Mouse (Mus musculus): ENCODE data around the gene Eif3l. TPM values are rescaled to one million over a fixed set of nuclear protein-coding genes. Genes with fewer than 3 reads are reported as not detected.

Gene Eif3l
- 90.8 and 101 TPM in 2 replicates for polyA plus RNA-seq (2021; fragmentation: Nextera tagmentation)
- long read RNA-seq, experiment 1, transcript Eif3l-201 (13 exons, 1,942 nt): major isoform, 571 of 624 reads
- long read RNA-seq, experiment 1, partial matches to known transcripts: 28 of 624 reads
- long read RNA-seq, experiment 1, other reads (novel, unspliced or antisense): 22 of 624 reads
- long read RNA-seq, experiment 2, transcript Eif3l-201 (13 exons, 1,942 nt): major isoform, 92 of 115 reads
- long read RNA-seq, experiment 2, partial matches to known transcripts: 20 of 115 reads
- long read RNA-seq, experiment 2, other reads (novel, unspliced or antisense): 1 of 115 reads

GRCm38 (mm10) chr15:79074913-79075532 is at the start of gene Eif3l:
TSS of gene Eif3l (plus strand) at chr15:79075179.

GRCm38 (mm10) chr15:79028237-79028738 is 46.7 kb upstream of the Eif3l start, which contains the start of gene H1f0:
TSS of gene H1f0 (plus strand) at chr15:79028450.

DNA sequence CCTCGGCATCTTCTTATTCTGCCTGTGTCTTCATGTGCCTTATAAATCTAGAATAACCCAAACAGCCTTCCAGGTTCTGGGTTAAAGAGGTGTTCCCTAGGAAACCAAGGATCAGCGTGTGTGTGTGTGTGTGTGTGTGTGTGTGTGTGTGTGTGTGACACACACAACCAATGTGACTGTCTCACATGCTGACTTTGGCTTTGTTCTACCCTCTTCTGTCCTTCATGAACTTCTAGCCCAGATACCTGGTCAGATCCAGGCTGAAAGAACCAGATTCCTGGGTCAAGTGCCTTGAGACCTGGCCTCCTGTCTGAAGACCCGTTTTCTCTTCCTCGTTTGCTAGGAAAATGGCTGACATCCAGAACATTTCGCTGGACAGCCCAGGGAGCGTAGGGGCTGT is 33.4 kb upstream of the Eif3l start, which contains the start of gene Galr3:
Galr3 (plus strand) TSS at position 301 of the 400 bp plus-strand sequence.

DNA sequence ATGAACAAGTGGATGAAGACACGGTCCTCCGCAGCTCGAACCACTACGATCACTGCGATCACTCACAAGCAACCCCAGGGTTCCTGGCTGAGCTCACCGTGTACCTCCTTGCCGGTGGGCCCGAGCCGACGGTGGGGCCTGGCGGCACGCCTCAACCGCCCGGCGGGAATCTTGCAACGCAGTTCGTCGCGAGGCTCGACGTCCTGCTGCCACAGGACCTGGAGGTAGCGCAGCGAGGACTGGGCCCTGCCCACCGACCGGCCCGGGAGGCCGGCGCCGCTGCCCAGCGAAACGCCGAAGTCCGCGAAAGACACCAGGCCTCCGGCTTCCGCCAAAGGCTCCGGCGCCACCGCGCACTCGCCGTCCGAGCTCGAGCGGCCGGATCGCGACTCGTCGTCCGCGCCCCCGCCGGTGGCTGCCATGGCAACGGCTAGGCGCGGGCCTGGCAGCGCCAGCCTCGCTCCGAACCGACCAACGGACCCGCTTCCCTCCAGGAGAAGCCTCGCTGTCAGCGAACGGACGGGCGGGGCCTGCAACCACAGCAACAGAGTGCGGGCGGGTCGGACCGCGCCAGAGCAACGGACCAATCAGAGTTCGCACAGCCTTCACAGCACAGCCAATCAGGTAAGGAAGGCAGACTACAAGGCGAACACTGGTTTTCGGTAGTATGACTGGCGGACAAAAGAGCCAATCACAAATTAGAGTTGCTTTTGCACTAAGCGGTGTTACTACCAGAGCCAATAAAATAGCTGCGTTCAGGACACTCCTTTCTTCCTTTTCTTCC is 12.4 kb upstream of the Eif3l start, which contains the start of gene Ankrd54:
Ankrd54 (minus strand) TSS at position 518 of the 784 bp plus-strand sequence.

DNA sequence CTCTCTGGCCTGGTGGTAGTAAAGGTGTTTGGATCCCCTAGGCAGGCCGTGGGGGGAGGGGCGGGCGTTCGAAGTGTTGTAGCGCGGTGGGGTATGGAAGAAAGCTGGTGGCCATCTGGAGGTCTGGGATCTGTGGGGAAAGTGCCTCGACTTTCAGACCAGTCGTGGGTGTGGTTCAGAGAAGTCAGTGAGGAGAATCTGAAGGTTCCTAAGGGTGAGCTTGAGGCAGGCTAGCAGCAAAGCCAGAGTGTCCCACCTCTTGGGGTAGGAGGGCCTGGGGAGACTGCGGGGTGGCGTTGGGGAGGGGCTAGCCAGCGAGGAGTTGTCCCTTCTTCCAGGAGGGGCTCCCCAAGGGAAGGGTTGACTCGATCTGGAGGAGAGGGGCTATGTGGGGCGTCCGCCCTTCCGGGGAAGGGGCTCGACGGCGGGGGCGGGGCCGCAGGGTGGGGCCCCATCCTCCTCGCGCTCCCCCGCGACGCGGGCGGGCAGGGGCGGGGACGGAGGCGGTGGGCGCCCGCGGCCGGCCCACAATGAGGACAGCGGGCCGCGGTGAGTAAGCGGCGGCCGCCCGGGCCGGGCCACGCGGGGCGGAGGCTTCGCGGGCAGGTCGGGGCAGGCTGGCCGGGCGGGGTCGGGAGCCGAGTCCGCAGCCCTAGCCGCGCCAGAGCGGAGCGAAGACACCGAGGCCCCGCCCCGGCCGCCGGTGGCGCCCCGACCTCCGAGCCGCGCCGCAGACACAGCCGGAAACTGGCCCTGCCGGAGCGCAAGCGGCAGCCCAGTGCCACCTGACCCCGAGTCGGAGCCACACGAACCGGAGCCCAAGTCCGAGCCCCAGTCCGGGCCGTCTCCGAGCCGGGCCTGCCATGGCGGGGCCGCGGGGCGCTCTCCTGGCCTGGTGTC is 33.7 kb downstream of the Eif3l start, which contains the start of gene Micall1:
Micall1 (plus strand) TSS at position 478 of the 900 bp plus-strand sequence.

DNA sequence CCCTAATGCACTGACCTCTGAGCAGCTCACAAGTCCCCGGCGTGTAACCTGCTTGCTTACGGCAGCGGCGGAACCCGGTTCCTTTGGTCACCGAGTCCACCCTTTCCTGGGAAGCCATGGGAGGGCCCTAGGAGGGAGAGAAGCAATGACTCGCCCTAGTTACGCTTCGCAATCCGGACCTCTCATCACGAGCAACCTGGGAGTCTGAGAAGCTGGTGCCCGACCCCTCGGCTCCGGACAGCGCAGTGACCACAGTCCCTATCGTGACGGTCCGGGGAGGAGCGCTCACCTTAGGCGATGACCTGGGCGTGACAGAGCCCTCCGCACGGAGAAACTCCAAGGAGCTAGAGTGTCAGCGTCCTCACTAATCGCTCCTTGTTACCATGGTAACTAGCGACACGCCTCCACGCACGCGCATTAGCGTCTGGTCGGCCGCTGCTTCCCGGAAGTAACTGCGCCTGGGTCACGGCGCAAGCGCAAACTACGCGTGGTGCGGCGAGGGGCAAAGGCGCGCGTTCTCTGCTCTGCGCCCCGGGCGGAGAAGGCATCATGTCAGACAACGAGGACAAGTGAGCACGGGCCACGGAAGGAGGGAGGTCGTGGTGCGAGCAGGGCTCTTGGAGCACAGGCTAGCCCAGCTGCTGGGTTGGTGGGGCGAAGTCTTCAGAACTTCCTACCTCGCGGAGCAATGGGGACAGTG is 66.0 kb downstream of the Eif3l start, which contains the start of the genes Polr2f and 1700088E04Rik:
Polr2f (plus strand) TSS at position 144 of the 700 bp plus-strand sequence.
1700088E04Rik (minus strand) TSS at position 388 of the 700 bp plus-strand sequence.

Other genes starting within 250 kb of the Eif3l start
- 16.2 and 25.4 TPM in 2 replicates for gene Cdc42ep1, start 232.6 kb upstream of the Eif3l start, polyA plus RNA-seq (2021; fragmentation: Nextera tagmentation)
- 0.36 and 0.77 TPM in 2 replicates for gene Lgals2, start 219.7 kb upstream of the Eif3l start, polyA plus RNA-seq (2021; fragmentation: Nextera tagmentation)
- gene Gga1, start 198.0 kb upstream of the Eif3l start, polyA plus RNA-seq (2021; fragmentation: Nextera tagmentation): 5.6 and 30.0 TPM in 2 replicates
- 0.13 and 0.29 TPM in 2 replicates for gene Gm49510, start 175.5 kb upstream of the Eif3l start, polyA plus RNA-seq (2021; fragmentation: Nextera tagmentation)
- gene Sh3bp1, start 175.4 kb upstream of the Eif3l start, polyA plus RNA-seq (2021; fragmentation: Nextera tagmentation): 3.0 and 5.8 TPM in 2 replicates
- gene Pdxp, start 161.3 kb upstream of the Eif3l start, polyA plus RNA-seq (2021; fragmentation: Nextera tagmentation): 65.2 and 218 TPM in 2 replicates
- 87.8 and 99.7 TPM in 2 replicates for gene Lgals1, start 148.5 kb upstream of the Eif3l start, polyA plus RNA-seq (2021; fragmentation: Nextera tagmentation)
- 51.6 and 60.7 TPM in 2 replicates for gene Nol12, start 140.2 kb upstream of the Eif3l start, polyA plus RNA-seq (2021; fragmentation: Nextera tagmentation)
- gene Triobp, start 127.5 kb upstream of the Eif3l start, polyA plus RNA-seq (2021; fragmentation: Nextera tagmentation): 3.9 and 5.3 TPM in 2 replicates
- gene H1f0, start 46.7 kb upstream of the Eif3l start, polyA plus RNA-seq (2021; fragmentation: Nextera tagmentation): 61.5 and 63.8 TPM in 2 replicates
- gene Galr3, start 33.3 kb upstream of the Eif3l start, polyA plus RNA-seq (2021; fragmentation: Nextera tagmentation): 0.16 and 0.34 TPM in 2 replicates
- gene Ankrd54, start 12.3 kb upstream of the Eif3l start, polyA plus RNA-seq (2021; fragmentation: Nextera tagmentation): 22.1 and 28.1 TPM in 2 replicates
- 2.9 and 6.4 TPM in 2 replicates for gene Micall1, start 33.7 kb downstream of the Eif3l start, polyA plus RNA-seq (2021; fragmentation: Nextera tagmentation)
- 149 and 159 TPM in 2 replicates for gene Polr2f, start 65.8 kb downstream of the Eif3l start, polyA plus RNA-seq (2021; fragmentation: Nextera tagmentation)
- 16.3 and 16.6 TPM in 2 replicates for gene 1700088E04Rik, start 66.1 kb downstream of the Eif3l start, polyA plus RNA-seq (2021; fragmentation: Nextera tagmentation)
- gene Sox10, start 90.1 kb downstream of the Eif3l start, polyA plus RNA-seq (2021; fragmentation: Nextera tagmentation): 6.5 and 34.2 TPM in 2 replicates
- 19.2 and 25.6 TPM in 2 replicates for gene Pick1, start 154.0 kb downstream of the Eif3l start, polyA plus RNA-seq (2021; fragmentation: Nextera tagmentation)
- 0.15 and 0.39 TPM in 2 replicates for gene Gm49486, start 154.2 kb downstream of the Eif3l start, polyA plus RNA-seq (2021; fragmentation: Nextera tagmentation)
- 0.30 TPM in 1 of 2 replicates, not detected in the other for gene Slc16a8, start 179.6 kb downstream of the Eif3l start, polyA plus RNA-seq (2021; fragmentation: Nextera tagmentation)
- 2.3 and 6.7 TPM in 2 replicates for gene Baiap2l2, start 210.4 kb downstream of the Eif3l start, polyA plus RNA-seq (2021; fragmentation: Nextera tagmentation)

Measured in left cerebral cortex, adult 6 months (tissue).